Mouse (Mus musculus): ENCODE measurements around the gene Fam71b. TPM values are rescaled to one million over a fixed set of nuclear protein-coding genes. Genes with fewer than 3 reads are reported as not detected.

The Fam71b gene
- polyA plus RNA-seq, 1 experiment = 0.31 TPM

GRCm38 (mm10) chr11:46431129-46431528 is 34.8 kb downstream of the Fam71b start:
- no peak for DNase-seq (ENCODE audit: low read depth)

- no peak for DNase-seq (ENCODE audit: low read depth)
These were observed 39.0 kb downstream of the Fam71b start for GRCm38 (mm10) chr11:46435363-46435762.

- DNase-seq (ENCODE audit: low read depth) = peak; percentile 89
These were observed 40.5 kb downstream of the Fam71b start, which contains the start of gene Med7 for GRCm38 (mm10) chr11:46436760-46437458. Gene Med7, plus strand, starts transcription at chr11:46436925.

- DNase-seq (ENCODE audit: low read depth) = no peak
These were observed 41.2 kb downstream of the Fam71b start for GRCm38 (mm10) chr11:46437459-46438000.

- DNase-seq (ENCODE audit: low read depth) = no peak
These were observed 42.7 kb downstream of the Fam71b start for GRCm38 (mm10) chr11:46439005-46439543.

- DNase-seq (ENCODE audit: low read depth) = no peak
These were observed 45.4 kb downstream of the Fam71b start for GRCm38 (mm10) chr11:46441774-46442173.

- no peak for DNase-seq (ENCODE audit: low read depth)
These were observed 46.8 kb downstream of the Fam71b start for GRCm38 (mm10) chr11:46443152-46443551.

GRCm38 (mm10) chr11:46443979-46444378 is 47.6 kb downstream of the Fam71b start:
- DNase-seq (ENCODE audit: low read depth) = no peak

- DNase-seq (ENCODE audit: low read depth) = no peak
These were observed 49.8 kb downstream of the Fam71b start for GRCm38 (mm10) chr11:46446150-46446549.

GRCm38 (mm10) chr11:46447644-46448484 is 51.5 kb downstream of the Fam71b start:
- no peak for DNase-seq (ENCODE audit: low read depth)

GRCm38 (mm10) chr11:46449461-46450080 is 53.2 kb downstream of the Fam71b start:
- DNase-seq (ENCODE audit: low read depth) = no peak

GRCm38 (mm10) chr11:46454453-46455045 is 58.2 kb downstream of the Fam71b start, which contains the start of gene Havcr2:
Gene Havcr2, plus strand, starts transcription at chr11:46454935.
- no peak for DNase-seq (ENCODE audit: low read depth)

Other genes starting within 250 kb of the Fam71b start
- 3.3 and 4.4 TPM in 2 replicates for gene Nipal4, start 230.1 kb upstream of the Fam71b start, polyA plus RNA-seq (2012; rRNA removed)
- gene Fndc9, start 161.0 kb upstream of the Fam71b start, polyA plus RNA-seq (2012; rRNA removed) = 0.05 TPM in 1 of 2 replicates, not detected in the other
- 1.5 and 2.7 TPM in 2 replicates for gene Cyfip2, start 83.7 kb upstream of the Fam71b start, polyA plus RNA-seq (2012; rRNA removed)
- gene Itk, start 7.0 kb upstream of the Fam71b start, polyA plus RNA-seq (2012; rRNA removed) = 0.19 and 0.20 TPM in 2 replicates
- 15.2 and 15.9 TPM in 2 replicates for gene Med7, start 40.4 kb downstream of the Fam71b start, polyA plus RNA-seq (2012; rRNA removed)
- 0.14 and 0.22 TPM in 2 replicates for gene Havcr2, start 58.4 kb downstream of the Fam71b start, polyA plus RNA-seq (2012; rRNA removed)
- gene Gm12169, start 127.7 kb downstream of the Fam71b start, polyA plus RNA-seq (2012; rRNA removed) = not detected in 2 replicates
- not detected in 2 replicates for gene BC053393, start 175.0 kb downstream of the Fam71b start, polyA plus RNA-seq (2012; rRNA removed)
- not detected in 2 replicates for gene Dppa1, start 232.7 kb downstream of the Fam71b start, polyA plus RNA-seq (2012; rRNA removed)